Mouse (Mus musculus) neural tube, embryonic 13.5 days (tissue): ENCODE results near the gene Ephb1. TPM values are rescaled to one million over a fixed set of nuclear protein-coding genes. Genes with fewer than 3 reads are reported as not detected.
A peak's percentile ranks its signal among the peaks of the same experiment; 100 is the strongest.

ENCODE experiments used
- ATAC-seq: fragments of 200-750 bp; cut with Nextera tagmentation; 2 replicates; pipeline ENCODE4 v1.8.0; 2017; ENCODE audit warnings: low read depth, mild to moderate bottlenecking, moderate TSS enrichment, moderate library complexity
- H3K27ac ChIP-seq: fragments of 300-500 bp; sonication (generic); replicated peaks from 2 replicates; pipeline ENCODE4 v1.5.1; 2015; ENCODE audit warnings: moderate library complexity, mild to moderate bottlenecking, inconsistent platforms
- H3K27me3 ChIP-seq: fragments of 300-500 bp; sonication (generic); 2 replicates; pipeline ENCODE4 v1.6.1; 2015; ENCODE audit warnings: mild to moderate bottlenecking, inconsistent platforms
- H3K36me3 ChIP-seq: fragments of 300-500 bp; sonication (generic); 2 replicates; pipeline ENCODE4 v1.6.1; 2015; ENCODE audit warnings: mild to moderate bottlenecking, inconsistent platforms
- H3K4me1 ChIP-seq: fragments of 300-500 bp; sonication (generic); replicated peaks from 2 replicates; pipeline ENCODE4 v1.6.1; 2015; ENCODE audit warnings: inconsistent platforms
- H3K4me2 ChIP-seq: fragments of 300-500 bp; sonication (generic); 2 replicates; pipeline ENCODE4 v1.6.1; 2015; ENCODE audit warnings: inconsistent platforms, mild to moderate bottlenecking, moderate library complexity
- H3K4me3 ChIP-seq: fragments of 300-500 bp; sonication (generic); 2 replicates; pipeline ENCODE4 v1.5.1; 2015; ENCODE audit warnings: mild to moderate bottlenecking, inconsistent platforms
- H3K9ac ChIP-seq: fragments of 300-500 bp; sonication (generic); 2 replicates; pipeline ENCODE4 v1.6.1; 2015; ENCODE audit warnings: moderate library complexity, mild to moderate bottlenecking, inconsistent platforms
- H3K9me3 ChIP-seq: fragments of 300-500 bp; sonication (generic); 2 replicates; pipeline ENCODE4 v1.6.1; 2016; ENCODE audit warnings: inconsistent platforms
- WGBS: fragments of 180-500 bp; shearing (Covaris S2); methylation state at CpG from one replicate; pipeline ENCODE4 v1.1.7; 2015; 5-methylcytosine and 5-hydroxymethylcytosine counted together
- polyA plus RNA-seq: library from polyadenylated mRNA; unstranded; fragments of >200 nt; fragmentation: Nextera tagmentation; extraction: Ambion mirVana; gene quantifications from 2 replicates; pipeline ENCODE4 v1.2.1, GENCODE M21; 2015

The Ephb1 gene
- polyA plus RNA-seq, 1 experiment from 2014 or later, result 33.6 TPM

- WGBS, result 41% methylated on average over 7 of the region's 7 CpGs
- Histone ChIP-seq H3K27ac (0 out of 2 replicates have a peak overlapping the region, but pooled peaks have one; percentile 38), H3K4me3 (no peak overlapping the region), H3K36me3 (0 out of 2 replicates have a peak, but pooled peaks cover 5% of the 10 kb centered on the region), H3K9me3 (no peaks in the 10 kb centered on the region), H3K9ac (no peak overlapping the region), H3K4me2 (no peak overlapping the region), H3K27me3 (no peaks in the 10 kb centered on the region), H3K4me1 (peaks cover 15% of the 10 kb centered on the region; the same call in 1 of the 2 replicates)
- ATAC-seq, result peak; percentile 64
Observed at GRCm38 (mm10) chr9:101982378-101982777, 372.1 kb downstream of the Ephb1 start.

- no peak overlapping the region for H3K4me3 ChIP-seq
- no peak overlapping the region for H3K9ac ChIP-seq
- no peak overlapping the region for H3K27ac ChIP-seq
- H3K4me1 ChIP-seq, result peaks cover 13% of the 10 kb centered on the region; the same call in 1 of the 2 replicates
- H3K4me2 ChIP-seq, result no peak overlapping the region
- 70% methylated on average over 2 of the region's 2 CpGs for WGBS
- 0 out of 2 replicates have a peak, but pooled peaks cover 5% of the 10 kb centered on the region for H3K36me3 ChIP-seq
- ATAC-seq, result no peak
- H3K9me3 ChIP-seq, result no peaks in the 10 kb centered on the region
- no peaks in the 10 kb centered on the region for H3K27me3 ChIP-seq
Observed at GRCm38 (mm10) chr9:101981161-101981560, 373.3 kb downstream of the Ephb1 start.

- Histone ChIP-seq H3K36me3 (no peaks in the 10 kb centered on the region), H3K4me3 (no peak overlapping the region), H3K4me1 (peaks cover 5% of the 10 kb centered on the region; the same call in 1 of the 2 replicates), H3K27ac (no peak overlapping the region), H3K9ac (no peak overlapping the region), H3K9me3 (no peaks in the 10 kb centered on the region), H3K27me3 (no peaks in the 10 kb centered on the region), H3K4me2 (no peak overlapping the region)
- 94% methylated on average over 4 of the region's 4 CpGs for WGBS
- ATAC-seq, result no peak
Observed at GRCm38 (mm10) chr9:101976884-101977465, 377.5 kb downstream of the Ephb1 start.

DNA sequence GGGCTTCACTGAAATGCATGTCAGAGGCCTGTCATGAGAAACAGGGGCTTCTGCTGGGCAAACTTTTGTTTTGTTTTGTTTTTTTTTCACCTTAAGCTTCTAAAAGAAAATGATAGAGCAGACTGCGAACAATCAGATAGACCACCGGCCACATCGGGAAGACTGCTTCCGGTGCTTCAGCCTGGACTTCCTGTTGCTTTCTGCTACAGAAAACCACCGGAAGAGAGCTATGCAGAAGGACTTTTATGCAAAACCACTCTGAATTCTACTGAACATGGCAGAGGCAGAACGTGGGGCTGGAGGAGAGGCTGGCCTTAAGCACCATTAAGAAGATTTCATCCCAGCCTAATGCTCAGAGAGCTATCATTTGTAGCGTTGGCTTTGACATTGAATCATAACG is 382.2 kb downstream of the Ephb1 start:
- 0 out of 2 replicates have a peak, but pooled peaks cover 3% of the 10 kb centered on the region for H3K4me1 ChIP-seq
- ATAC-seq, result no peak
- WGBS, result 72% methylated on average over 8 of the region's 8 CpGs
- no peak overlapping the region for H3K27ac ChIP-seq
- H3K4me3 ChIP-seq, result no peak overlapping the region
- H3K4me2 ChIP-seq, result no peak overlapping the region
- H3K36me3 ChIP-seq, result peaks cover 6% of the 10 kb centered on the region; the same call in 1 of the 2 replicates
- no peak overlapping the region for H3K9ac ChIP-seq
- H3K27me3 ChIP-seq, result no peaks in the 10 kb centered on the region
- H3K9me3 ChIP-seq, result no peaks in the 10 kb centered on the region

DNA sequence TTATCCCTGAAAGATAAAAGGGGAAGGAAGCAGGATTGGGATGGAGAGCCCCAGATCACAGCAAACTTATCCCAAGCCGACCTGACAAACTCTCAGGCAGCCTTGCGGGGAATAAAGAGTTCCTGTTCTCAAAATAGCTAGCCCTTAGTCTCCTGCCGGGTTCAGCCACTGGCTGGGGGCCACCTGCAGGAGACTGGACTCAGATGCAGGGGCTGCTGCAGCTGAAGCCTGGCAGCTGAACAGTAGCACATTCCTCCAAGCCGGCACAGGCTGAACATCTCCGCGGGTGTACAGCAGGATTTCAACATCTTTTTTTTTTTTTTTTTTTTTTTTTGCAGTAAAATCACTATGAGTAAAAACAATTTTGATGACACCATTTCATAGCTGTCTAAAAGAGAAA is 382.7 kb downstream of the Ephb1 start:
- no peaks in the 10 kb centered on the region for H3K27me3 ChIP-seq

DNA sequence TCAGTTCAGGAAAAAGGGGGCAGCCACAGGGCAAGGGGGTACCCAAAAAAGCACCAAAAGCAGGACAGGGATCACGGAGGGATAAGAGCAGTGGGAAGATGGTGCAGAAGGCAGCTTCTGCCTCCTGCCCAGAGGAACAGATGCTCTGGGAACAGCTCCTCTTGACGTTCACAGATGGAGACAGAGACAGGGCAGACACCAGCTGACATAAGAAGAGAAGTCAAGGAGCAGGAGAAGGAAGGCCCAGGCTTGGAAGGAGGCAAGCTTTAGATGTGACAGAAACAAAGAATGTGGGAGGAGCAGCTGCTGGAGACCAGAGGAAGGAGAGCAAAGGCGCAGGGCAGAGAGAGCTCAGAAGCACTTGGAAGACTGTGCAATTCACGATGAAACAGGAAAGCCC is 398.3 kb downstream of the Ephb1 start:
- H3K9me3 ChIP-seq, result no peaks in the 10 kb centered on the region
- H3K27me3 ChIP-seq, result no peaks in the 10 kb centered on the region
- ATAC-seq, result no peak
- no peak overlapping the region for H3K4me2 ChIP-seq
- whole genome bisulfite sequencing, result 37% methylated on average over 4 of the region's 4 CpGs
- no peak overlapping the region for H3K4me3 ChIP-seq
- no peak overlapping the region for H3K9ac ChIP-seq
- H3K36me3 ChIP-seq, result no peaks in the 10 kb centered on the region
- H3K27ac ChIP-seq, result no peak overlapping the region
- no peaks in the 10 kb centered on the region for H3K4me1 ChIP-seq

More for the DNA sequence above, 382.7 kb downstream of the Ephb1 start:
- Histone ChIP-seq H3K4me2 (no peak overlapping the region), H3K27ac (no peak overlapping the region), H3K4me3 (no peak overlapping the region), H3K9ac (no peak overlapping the region), H3K9me3 (no peaks in the 10 kb centered on the region), H3K36me3 (peaks cover 6% of the 10 kb centered on the region; the same call in 1 of the 2 replicates), H3K4me1 (0 out of 2 replicates have a peak, but pooled peaks cover 3% of the 10 kb centered on the region)
- ATAC-seq, result no peak
- WGBS, result 31% methylated on average over 6 of the region's 6 CpGs

- Histone ChIP-seq H3K9ac (no peak overlapping the region), H3K4me3 (no peak overlapping the region), H3K27me3 (no peaks in the 10 kb centered on the region), H3K36me3 (no peaks in the 10 kb centered on the region), H3K27ac (no peak overlapping the region), H3K9me3 (no peaks in the 10 kb centered on the region), H3K4me1 (peaks cover 9% of the 10 kb centered on the region; the same call in 1 of the 2 replicates), H3K4me2 (no peak overlapping the region)
- ATAC-seq, result no peak
- 75% methylated on average over 4 of the region's 4 CpGs for WGBS
Observed at GRCm38 (mm10) chr9:101954529-101954928, 400.0 kb downstream of the Ephb1 start.

GRCm38 (mm10) chr9:101950101-101950500 is 404.4 kb downstream of the Ephb1 start:
- Histone ChIP-seq H3K9ac (no peak overlapping the region), H3K4me1 (peaks cover 17% of the 10 kb centered on the region), H3K9me3 (no peaks in the 10 kb centered on the region), H3K36me3 (no peaks in the 10 kb centered on the region), H3K4me3 (no peak overlapping the region), H3K27me3 (no peaks in the 10 kb centered on the region), H3K4me2 (no peak overlapping the region), H3K27ac (no peak overlapping the region)
- no peak for ATAC-seq
- WGBS, result 13% methylated on average over 3 of the region's 3 CpGs

DNA sequence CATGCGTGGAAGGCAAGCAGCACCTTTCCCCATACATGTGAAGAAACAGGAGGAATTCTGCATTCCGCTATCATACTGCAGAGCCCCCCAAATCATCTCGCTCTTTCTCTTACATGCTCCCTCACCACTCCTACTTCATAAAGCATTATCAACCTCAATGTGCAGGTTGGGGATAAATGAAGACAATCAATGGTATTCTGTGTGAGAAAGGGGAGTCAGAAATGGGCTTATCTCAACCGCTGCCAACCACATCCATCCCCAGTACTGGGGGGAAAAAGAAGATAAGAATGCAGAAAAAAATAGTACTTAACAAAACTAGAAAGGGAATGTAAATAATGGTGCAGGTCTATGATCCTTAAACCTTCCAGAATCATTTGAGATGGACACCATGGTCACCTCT is 408.7 kb downstream of the Ephb1 start:
- H3K27ac ChIP-seq, result no peak overlapping the region
- no peaks in the 10 kb centered on the region for H3K36me3 ChIP-seq
- ATAC-seq, result no peak
- 93% methylated on average over 4 of the region's 4 CpGs for WGBS
- peaks cover 34% of the 10 kb centered on the region for H3K4me1 ChIP-seq
- H3K27me3 ChIP-seq, result no peaks in the 10 kb centered on the region; the same call in 1 of the 2 replicates
- H3K4me2 ChIP-seq, result no peak overlapping the region
- no peak overlapping the region for H3K4me3 ChIP-seq
- H3K9ac ChIP-seq, result no peak overlapping the region
- no peaks in the 10 kb centered on the region for H3K9me3 ChIP-seq

GRCm38 (mm10) chr9:101945326-101945725 is 409.2 kb downstream of the Ephb1 start:
- Histone ChIP-seq H3K4me1 (peaks cover 32% of the 10 kb centered on the region), H3K4me3 (no peak overlapping the region), H3K9ac (no peak overlapping the region), H3K4me2 (no peak overlapping the region), H3K27me3 (no peaks in the 10 kb centered on the region; the same call in 1 of the 2 replicates), H3K9me3 (no peaks in the 10 kb centered on the region), H3K36me3 (no peaks in the 10 kb centered on the region), H3K27ac (no peak overlapping the region)
- WGBS, result 13% methylated on average over 7 of the region's 7 CpGs
- no peak for ATAC-seq

DNA sequence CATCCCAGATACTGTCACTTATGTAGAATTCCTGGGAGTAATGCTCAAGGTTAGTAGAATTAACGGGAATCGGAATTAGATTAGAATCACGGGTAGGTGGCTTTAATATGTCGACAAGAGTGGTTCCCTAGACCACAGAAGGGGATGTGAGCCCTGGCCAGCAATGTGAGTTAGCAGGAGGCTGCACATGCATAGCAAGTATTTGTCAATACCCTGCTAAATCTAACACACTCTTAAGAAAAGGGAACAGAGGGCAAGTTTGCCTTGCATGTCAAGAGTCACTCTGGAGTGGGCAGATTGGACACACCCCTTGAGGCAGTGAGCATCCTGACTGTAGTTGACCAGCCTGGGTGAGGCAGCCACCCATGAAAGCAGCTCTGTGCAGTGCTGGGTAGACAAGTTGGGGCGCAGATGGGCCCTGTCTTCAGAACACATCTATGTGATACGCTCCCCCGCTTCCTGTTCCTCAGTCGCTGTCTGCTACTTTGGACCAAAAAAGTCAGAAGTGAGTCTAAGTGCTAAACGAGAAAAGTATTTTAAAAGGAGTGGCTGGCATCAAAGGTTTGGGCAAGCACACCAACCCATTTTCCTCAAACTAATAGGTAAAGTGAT is 412.3 kb downstream of the Ephb1 start:
- Histone ChIP-seq H3K36me3 (no peaks in the 10 kb centered on the region), H3K27ac (no peak overlapping the region), H3K4me1 (peaks cover 39% of the 10 kb centered on the region), H3K4me3 (no peak overlapping the region), H3K4me2 (no peak overlapping the region), H3K27me3 (no peaks in the 10 kb centered on the region; the same call in 1 of the 2 replicates), H3K9ac (no peak overlapping the region), H3K9me3 (no peaks in the 10 kb centered on the region)
- no peak for ATAC-seq
- 86% methylated on average over 9 of the region's 9 CpGs for WGBS

- Histone ChIP-seq H3K9ac (no peak overlapping the region), H3K36me3 (0 out of 2 replicates have a peak, but pooled peaks cover 5% of the 10 kb centered on the region), H3K27ac (no peak overlapping the region), H3K4me1 (peaks cover 34% of the 10 kb centered on the region), H3K9me3 (no peaks in the 10 kb centered on the region), H3K27me3 (no peaks in the 10 kb centered on the region; the same call in 1 of the 2 replicates), H3K4me2 (no peak overlapping the region), H3K4me3 (no peak overlapping the region)
- WGBS, result 74% methylated on average over 3 of the region's 3 CpGs
- no peak for ATAC-seq
Observed at GRCm38 (mm10) chr9:101940182-101940581, 414.3 kb downstream of the Ephb1 start.
